Mouse (Mus musculus) C2C12 (cell line): ENCODE data around the gene Inmt. TPM values are rescaled to one million over a fixed set of nuclear protein-coding genes. Genes with fewer than 3 reads are reported as not detected.

Experiments used
- H3K27me3 ChIP-seq: one replicate; pipeline ENCODE4 v1.6.1; 2011; ENCODE audit not compliant: control insufficient read depth, insufficient read depth, insufficient read length
- H3K36me3 ChIP-seq: one replicate; pipeline ENCODE4 v1.6.1; 2011; ENCODE audit not compliant: control insufficient read depth, insufficient read depth
- H3K4me3 ChIP-seq: one replicate; pipeline ENCODE4 v1.5.1; 2011; ENCODE audit warnings: mild to moderate bottlenecking, control low read depth; ENCODE audit not compliant: poor library complexity, insufficient read depth, severe bottlenecking
- H3K79me2 ChIP-seq: one replicate; pipeline ENCODE4 v1.6.1; 2011; ENCODE audit not compliant: control insufficient read depth, insufficient read depth
- H3K79me3 ChIP-seq: one replicate; pipeline ENCODE4 v1.6.1; 2011; ENCODE audit warnings: low read depth, control low read depth
- H3ac ChIP-seq: one replicate; pipeline ENCODE3; 2011; ENCODE audit warnings: low read depth; ENCODE audit not compliant: control insufficient read depth, insufficient read length
- CEBPB ChIP-seq: IDR thresholded peaks from one replicate; pipeline ENCODE4 v1.6.1; 2011; ENCODE audit warnings: low read depth, mild to moderate bottlenecking, control low read depth, moderate library complexity
- CTCF ChIP-seq: IDR thresholded peaks from one replicate; pipeline ENCODE4 v1.5.1; 2011; ENCODE audit not compliant: control insufficient read depth, insufficient read depth, insufficient read length
- FOSL1 ChIP-seq: IDR thresholded peaks from one replicate; pipeline ENCODE4 v1.8.0; 2011; ENCODE audit warnings: mild to moderate bottlenecking, low read length; ENCODE audit not compliant: poor library complexity, insufficient read depth, severe bottlenecking
- MAX ChIP-seq: IDR thresholded peaks from one replicate; pipeline ENCODE4 v1.6.1; 2011; ENCODE audit warnings: mild to moderate bottlenecking, control low read depth
- MYOD1 ChIP-seq: IDR thresholded peaks from one replicate; pipeline ENCODE4 v1.6.1; 2011; ENCODE audit warnings: low read depth; ENCODE audit not compliant: control insufficient read depth, insufficient read length
- MYOG ChIP-seq: IDR thresholded peaks from one replicate; pipeline ENCODE4 v1.6.1; 2011; ENCODE audit not compliant: control insufficient read depth, insufficient read length; ENCODE audit errors: extremely low read depth
- USF1 ChIP-seq: IDR thresholded peaks from one replicate; pipeline ENCODE4 v1.6.1; 2011; ENCODE audit warnings: low read depth, mild to moderate bottlenecking, control low read depth, moderate library complexity
- polyA plus RNA-seq: library from polyadenylated mRNA; unstranded; fragments of >200 nt; fragmentation: generic; extraction: Trizol; gene quantifications from one replicate; pipeline ENCODE4 v1.2.1, GENCODE M21; 2012; ENCODE audit warnings: missing spikeins

The Inmt gene
- polyA plus RNA-seq, 1 experiment = not detected

DNA sequence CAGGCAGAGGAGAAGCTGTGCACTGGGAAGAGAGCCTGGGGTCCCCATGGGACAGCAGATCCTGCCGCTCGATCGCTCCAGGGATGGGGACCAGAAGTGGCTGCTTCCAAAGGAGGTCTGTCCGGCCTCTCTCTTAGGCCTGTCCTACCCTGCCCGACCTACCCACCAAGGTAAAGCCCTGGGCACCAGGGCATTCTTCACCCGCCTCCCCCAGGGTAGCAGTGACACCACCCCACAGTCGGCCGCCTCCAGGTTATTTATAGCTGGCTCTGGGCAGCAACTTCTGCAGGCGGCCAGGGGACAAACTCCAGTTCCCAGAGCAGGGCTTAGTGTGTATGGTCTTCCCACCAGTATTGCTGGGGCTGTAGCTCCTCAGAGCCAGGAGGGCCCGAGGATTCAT lies 42.0 kb downstream of the Inmt start, which contains the start of gene Crhr2:
Gene Crhr2, minus strand, starts transcription at position 223 of the 400 bp plus-strand sequence.
- TF ChIP-seq CEBPB (no peak), CTCF (no peak), MAX (no peak), MYOG (no peak), USF1 (no peak), MYOD1 (no peak), FOSL1 (no peak)
- Histone ChIP-seq H3K4me3 (no peak within 1 kb of the TSS), H3K36me3 (no peaks in the 10 kb centered on the region), H3K27me3 (peaks cover 3% of the 10 kb centered on the region), H3K79me2 (no peaks in the 10 kb centered on the region), H3ac (no peak within 1 kb of the TSS), H3K79me3 (no peaks in the 10 kb centered on the region)

DNA sequence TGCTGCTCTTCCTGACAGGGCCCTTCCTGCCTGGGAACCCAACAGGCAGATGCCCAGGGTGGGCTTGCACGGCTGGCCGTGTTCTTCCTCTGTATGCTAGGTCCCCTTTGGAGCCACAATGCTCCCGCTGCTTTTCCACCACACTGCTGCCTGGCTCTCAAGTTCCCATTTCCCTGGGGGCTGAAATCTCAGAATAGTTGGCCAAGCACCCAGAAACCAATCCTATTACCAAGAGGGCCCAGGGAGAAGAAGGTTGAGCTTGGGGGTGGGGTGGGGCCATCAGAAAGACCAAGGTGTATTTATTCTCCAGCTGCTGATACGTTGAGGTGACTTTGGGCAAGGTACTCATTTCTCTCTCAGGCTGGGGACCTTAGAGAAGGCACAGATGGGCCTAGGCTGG lies 43.5 kb downstream of the Inmt start:
- TF ChIP-seq CTCF (no peak), CEBPB (no peak), MYOG (no peak), FOSL1 (no peak), MYOD1 (no peak), USF1 (no peak), MAX (no peak)
- no peaks in the 10 kb centered on the region for H3K36me3 ChIP-seq
- H3K4me3 ChIP-seq = no peak overlapping the region
- H3K27me3 ChIP-seq = peaks cover 3% of the 10 kb centered on the region
- H3K79me3 ChIP-seq = no peaks in the 10 kb centered on the region
- no peaks in the 10 kb centered on the region for H3K79me2 ChIP-seq
- no peak overlapping the region for H3ac ChIP-seq

GRCm38 (mm10) chr6:55130631-55131030 lies 44.2 kb downstream of the Inmt start:
- H3K79me3 ChIP-seq = no peaks in the 10 kb centered on the region
- H3K79me2 ChIP-seq = no peaks in the 10 kb centered on the region
- no peak overlapping the region for H3K4me3 ChIP-seq
- peaks cover 4% of the 10 kb centered on the region for H3K27me3 ChIP-seq
- no peak overlapping the region for H3ac ChIP-seq
- H3K36me3 ChIP-seq = no peaks in the 10 kb centered on the region
- TF ChIP-seq MAX = no peak
- no peak for TF ChIP-seq FOSL1
- no peak for TF ChIP-seq CEBPB
- no peak for TF ChIP-seq USF1
- no peak for TF ChIP-seq MYOG
- no peak for TF ChIP-seq CTCF
- no peak for TF ChIP-seq MYOD1

- Histone ChIP-seq H3K36me3 (no peaks in the 10 kb centered on the region), H3K4me3 (no peak overlapping the region), H3K79me3 (no peaks in the 10 kb centered on the region), H3ac (no peak overlapping the region), H3K27me3 (peaks cover 8% of the 10 kb centered on the region), H3K79me2 (no peaks in the 10 kb centered on the region)
- TF ChIP-seq CEBPB (no peak), FOSL1 (no peak), MAX (no peak), MYOG (no peak), CTCF (no peak), USF1 (no peak), MYOD1 (no peak)
These were observed 46.5 kb downstream of the Inmt start for GRCm38 (mm10) chr6:55128391-55128790.

- no peak for TF ChIP-seq USF1
- TF ChIP-seq CTCF = no peak
- no peak for TF ChIP-seq MAX
- TF ChIP-seq MYOG = no peak
- TF ChIP-seq FOSL1 = no peak
- no peak for TF ChIP-seq CEBPB
- no peak for TF ChIP-seq MYOD1
These were observed 48.3 kb downstream of the Inmt start for GRCm38 (mm10) chr6:55126576-55126975.

DNA sequence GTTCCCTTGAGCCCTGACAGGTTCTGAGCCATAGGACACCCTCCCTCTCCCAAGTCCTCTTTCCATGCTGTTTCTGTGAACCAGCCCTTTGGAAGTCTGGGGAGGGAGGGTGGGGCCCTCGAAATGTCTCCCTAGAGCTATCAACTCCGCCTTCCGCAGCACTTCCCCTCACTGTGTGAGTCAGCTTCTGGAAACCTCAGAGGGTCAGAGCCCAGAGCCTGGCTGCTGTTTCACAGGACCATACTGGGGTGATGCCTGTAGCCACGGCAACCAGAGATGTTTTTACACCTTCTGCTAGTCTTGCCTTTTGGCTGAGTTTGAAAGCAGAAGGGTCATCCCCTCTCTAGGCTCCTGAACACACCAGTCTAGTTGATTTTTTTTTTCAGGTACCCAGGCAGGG lies 51.8 kb downstream of the Inmt start:
- H3K36me3 ChIP-seq = no peaks in the 10 kb centered on the region
- TF ChIP-seq USF1 (no peak), FOSL1 (no peak), CEBPB (no peak), MAX (no peak), MYOD1 (no peak)
- no peaks in the 10 kb centered on the region for H3K79me2 ChIP-seq
- no peak overlapping the region for H3ac ChIP-seq
- H3K79me3 ChIP-seq = no peaks in the 10 kb centered on the region
- no peak overlapping the region for H3K4me3 ChIP-seq
- peaks cover 13% of the 10 kb centered on the region for H3K27me3 ChIP-seq

More at GRCm38 (mm10) chr6:55126576-55126975, 48.3 kb downstream of the Inmt start:
- Histone ChIP-seq H3K79me3 (no peaks in the 10 kb centered on the region), H3K79me2 (no peaks in the 10 kb centered on the region), H3K36me3 (no peaks in the 10 kb centered on the region), H3K27me3 (peaks cover 8% of the 10 kb centered on the region), H3K4me3 (no peak overlapping the region), H3ac (no peak overlapping the region)

Other genes with a start within 250 kb of the Inmt start
- gene Nod1, start 202.4 kb downstream of the Inmt start, polyA plus RNA-seq = 1.1 TPM
- gene Ggct, start 182.1 kb downstream of the Inmt start, polyA plus RNA-seq = 5.7 TPM
- gene Gars, start 137.0 kb downstream of the Inmt start, polyA plus RNA-seq = 204 TPM
- 0.01 TPM for gene Crhr2, start 42.0 kb downstream of the Inmt start, polyA plus RNA-seq
- 2.6 TPM for gene Mindy4, start 28.3 kb upstream of the Inmt start, polyA plus RNA-seq
- gene Aqp1, start 161.4 kb upstream of the Inmt start, polyA plus RNA-seq = 206 TPM
- gene Ghrhr, start 201.3 kb upstream of the Inmt start, polyA plus RNA-seq = not detected